Mouse (Mus musculus): ENCODE measurements at regions not wholly inside any gene's neighbourhood (a gene's known extent, or its start where the extent isn't known, plus 50 kb on each side); places are given as distances from the start of the nearest gene placed in this dataset.

- Histone ChIP-seq H3K27me3 (ENCODE audit: control insufficient read depth, insufficient read depth, low read length) (no peaks in the 10 kb centered on the region), H3K4me1 (ENCODE audit: control insufficient read depth, insufficient read depth, low read length) (0 out of 2 replicates have a peak, but pooled peaks cover 2% of the 10 kb centered on the region), H3K4me2 (ENCODE audit: low read depth) (no peak overlapping the region), H3K9ac (ENCODE audit: low read length) (no peak overlapping the region), H3K4me3 (ENCODE audit: low read depth, low read length) (no peak overlapping the region), H3K27ac (ENCODE audit: low read depth, low read length) (no peak overlapping the region), H3K36me3 (ENCODE audit: control insufficient read depth, insufficient read depth, low read length) (no peaks in the 10 kb centered on the region), H3K9me3 (ENCODE audit: control insufficient read depth, low read length) (no peaks in the 10 kb centered on the region)
- no peak for DNase-seq (ENCODE audit: low spot score)
- ATAC-seq (ENCODE audit: insufficient read depth, low FRiP score, low TSS enrichment), result no peak
- 95% methylated on average over 3 of the region's 3 CpGs for WGBS
Observed at GRCm38 (mm10) chr19:21033991-21034390, 80.0 kb upstream of the Tmc1 start.

- DNase-seq (ENCODE audit: low spot score), result no peak
- no peak overlapping the region for H3K27ac ChIP-seq (ENCODE audit: low read depth, low read length)
- H3K9me3 ChIP-seq (ENCODE audit: control insufficient read depth, low read length), result no peaks in the 10 kb centered on the region
- no peak overlapping the region for H3K4me3 ChIP-seq (ENCODE audit: low read depth, low read length)
- 87% methylated on average over 2 of the region's 2 CpGs for WGBS
- H3K9ac ChIP-seq (ENCODE audit: low read length), result no peak overlapping the region
- ATAC-seq (ENCODE audit: insufficient read depth, low FRiP score, low TSS enrichment), result no peak
- 0 out of 2 replicates have a peak, but pooled peaks cover 2% of the 10 kb centered on the region for H3K4me1 ChIP-seq (ENCODE audit: control insufficient read depth, insufficient read depth, low read length)
- no peak overlapping the region for H3K4me2 ChIP-seq (ENCODE audit: low read depth)
- no peaks in the 10 kb centered on the region for H3K27me3 ChIP-seq (ENCODE audit: control insufficient read depth, insufficient read depth, low read length)
- H3K36me3 ChIP-seq (ENCODE audit: control insufficient read depth, insufficient read depth, low read length), result no peaks in the 10 kb centered on the region
Observed at GRCm38 (mm10) chr19:21032558-21032957, 78.6 kb upstream of the Tmc1 start.

- ATAC-seq (ENCODE audit: insufficient read depth, low FRiP score, low TSS enrichment) (no peak), DNase-seq (ENCODE audit: low spot score) (no peak)
- Histone ChIP-seq H3K9ac (ENCODE audit: low read length) (no peak overlapping the region), H3K27ac (ENCODE audit: low read depth, low read length) (no peak overlapping the region), H3K36me3 (ENCODE audit: control insufficient read depth, insufficient read depth, low read length) (no peaks in the 10 kb centered on the region), H3K4me3 (ENCODE audit: low read depth, low read length) (no peak overlapping the region), H3K4me2 (ENCODE audit: low read depth) (no peak overlapping the region), H3K4me1 (ENCODE audit: control insufficient read depth, insufficient read depth, low read length) (no peaks in the 10 kb centered on the region), H3K27me3 (ENCODE audit: control insufficient read depth, insufficient read depth, low read length) (no peaks in the 10 kb centered on the region), H3K9me3 (ENCODE audit: control insufficient read depth, low read length) (no peaks in the 10 kb centered on the region)
- WGBS, result 85% methylated on average over 4 of the region's 4 CpGs
Observed at GRCm38 (mm10) chr19:21031768-21032308, 77.8 kb upstream of the Tmc1 start.

GRCm38 (mm10) chr19:21030971-21031370, 77.0 kb upstream of the Tmc1 start:
- no peak overlapping the region for H3K9ac ChIP-seq (ENCODE audit: low read length)
- 82% methylated on average over 5 of the region's 5 CpGs for WGBS
- DNase-seq (ENCODE audit: low spot score) (no peak), ATAC-seq (ENCODE audit: insufficient read depth, low FRiP score, low TSS enrichment) (no peak)
- H3K27ac ChIP-seq (ENCODE audit: low read depth, low read length), result no peak overlapping the region
- no peaks in the 10 kb centered on the region for H3K27me3 ChIP-seq (ENCODE audit: control insufficient read depth, insufficient read depth, low read length)
- H3K36me3 ChIP-seq (ENCODE audit: control insufficient read depth, insufficient read depth, low read length), result no peaks in the 10 kb centered on the region
- H3K4me2 ChIP-seq (ENCODE audit: low read depth), result no peak overlapping the region
- H3K9me3 ChIP-seq (ENCODE audit: control insufficient read depth, low read length), result no peaks in the 10 kb centered on the region
- H3K4me3 ChIP-seq (ENCODE audit: low read depth, low read length), result no peak overlapping the region
- no peaks in the 10 kb centered on the region for H3K4me1 ChIP-seq (ENCODE audit: control insufficient read depth, insufficient read depth, low read length)

GRCm38 (mm10) chr19:21028981-21029380, 75.0 kb upstream of the Tmc1 start:
- Histone ChIP-seq H3K9ac (ENCODE audit: low read length) (no peak overlapping the region), H3K9me3 (ENCODE audit: control insufficient read depth, low read length) (no peaks in the 10 kb centered on the region), H3K36me3 (ENCODE audit: control insufficient read depth, insufficient read depth, low read length) (no peaks in the 10 kb centered on the region), H3K27ac (ENCODE audit: low read depth, low read length) (no peak overlapping the region), H3K4me2 (ENCODE audit: low read depth) (no peak overlapping the region), H3K27me3 (ENCODE audit: control insufficient read depth, insufficient read depth, low read length) (no peaks in the 10 kb centered on the region), H3K4me1 (ENCODE audit: control insufficient read depth, insufficient read depth, low read length) (no peaks in the 10 kb centered on the region), H3K4me3 (ENCODE audit: low read depth, low read length) (no peak overlapping the region)
- DNase-seq (ENCODE audit: low spot score) (no peak), ATAC-seq (ENCODE audit: insufficient read depth, low FRiP score, low TSS enrichment) (no peak)
- 91% methylated on average over 3 of the region's 3 CpGs for WGBS

- no peaks in the 10 kb centered on the region for H3K9me3 ChIP-seq (ENCODE audit: control insufficient read depth, low read length)
- no peaks in the 10 kb centered on the region for H3K36me3 ChIP-seq (ENCODE audit: control insufficient read depth, insufficient read depth, low read length)
- WGBS, result 88% methylated on average over 8 of the region's 10 CpGs
- no peak overlapping the region for H3K4me2 ChIP-seq (ENCODE audit: low read depth)
- no peak for DNase-seq (ENCODE audit: low spot score)
- H3K4me3 ChIP-seq (ENCODE audit: low read depth, low read length), result no peak overlapping the region
- H3K9ac ChIP-seq (ENCODE audit: low read length), result no peak overlapping the region
- no peaks in the 10 kb centered on the region for H3K4me1 ChIP-seq (ENCODE audit: control insufficient read depth, insufficient read depth, low read length)
- H3K27ac ChIP-seq (ENCODE audit: low read depth, low read length), result no peak overlapping the region
- no peak for ATAC-seq (ENCODE audit: insufficient read depth, low FRiP score, low TSS enrichment)
- no peaks in the 10 kb centered on the region for H3K27me3 ChIP-seq (ENCODE audit: control insufficient read depth, insufficient read depth, low read length)
Observed at GRCm38 (mm10) chr19:21012391-21012790, 58.4 kb upstream of the Tmc1 start.

GRCm38 (mm10) chr19:21009607-21010006, 55.6 kb upstream of the Tmc1 start:
- H3K9me3 ChIP-seq (ENCODE audit: control insufficient read depth, low read length), result no peaks in the 10 kb centered on the region
- DNase-seq (ENCODE audit: low spot score) (no peak), ATAC-seq (ENCODE audit: insufficient read depth, low FRiP score, low TSS enrichment) (no peak)
- H3K4me3 ChIP-seq (ENCODE audit: low read depth, low read length), result no peak overlapping the region
- no peaks in the 10 kb centered on the region for H3K36me3 ChIP-seq (ENCODE audit: control insufficient read depth, insufficient read depth, low read length)
- WGBS, result 93% methylated on average over 2 of the region's 2 CpGs
- H3K27me3 ChIP-seq (ENCODE audit: control insufficient read depth, insufficient read depth, low read length), result no peaks in the 10 kb centered on the region
- no peak overlapping the region for H3K9ac ChIP-seq (ENCODE audit: low read length)
- no peak overlapping the region for H3K27ac ChIP-seq (ENCODE audit: low read depth, low read length)
- H3K4me1 ChIP-seq (ENCODE audit: control insufficient read depth, insufficient read depth, low read length), result no peaks in the 10 kb centered on the region
- H3K4me2 ChIP-seq (ENCODE audit: low read depth), result no peak overlapping the region

- no peak overlapping the region for H3K27ac ChIP-seq (ENCODE audit: low read depth, low read length)
- no peaks in the 10 kb centered on the region for H3K4me1 ChIP-seq (ENCODE audit: control insufficient read depth, insufficient read depth, low read length)
- H3K27me3 ChIP-seq (ENCODE audit: control insufficient read depth, insufficient read depth, low read length), result no peaks in the 10 kb centered on the region
- ATAC-seq (ENCODE audit: insufficient read depth, low FRiP score, low TSS enrichment) (no peak), DNase-seq (ENCODE audit: low spot score) (no peak)
- no peak overlapping the region for H3K9ac ChIP-seq (ENCODE audit: low read length)
- H3K36me3 ChIP-seq (ENCODE audit: control insufficient read depth, insufficient read depth, low read length), result no peaks in the 10 kb centered on the region
- no peaks in the 10 kb centered on the region for H3K9me3 ChIP-seq (ENCODE audit: control insufficient read depth, low read length)
- H3K4me2 ChIP-seq (ENCODE audit: low read depth), result no peak overlapping the region
- 71% methylated on average over 2 of the region's 2 CpGs for WGBS
- no peak overlapping the region for H3K4me3 ChIP-seq (ENCODE audit: low read depth, low read length)
Observed at GRCm38 (mm10) chr19:21004411-21004810, 50.4 kb upstream of the Tmc1 start.

Data from neural tube, embryonic 11.5 days (tissue).